Mouse (Mus musculus) testis, adult 2 months (tissue): ENCODE results near the gene Maneal.

Experiments
- CTCF ChIP-seq: fragments of 200-500 bp; IDR thresholded peaks from 2 replicates; pipeline ENCODE4 v1.5.1; 2012; ENCODE audit warnings: low read depth, mild to moderate bottlenecking, inconsistent platforms, low read length, moderate library complexity; ENCODE audit not compliant: control insufficient read depth, insufficient read depth, insufficient replicate concordance
- POLR2A ChIP-seq: fragments of 200-500 bp; IDR thresholded peaks from 2 replicates; pipeline ENCODE4 v1.6.1; 2012; ENCODE audit warnings: low read depth, mild to moderate bottlenecking, inconsistent platforms, low read length, moderate library complexity; ENCODE audit not compliant: control insufficient read depth

- TF ChIP-seq CTCF (no peak), POLR2A (no peak)
These were observed 28.9 kb upstream of the Maneal start for GRCm38 (mm10) chr4:124890831-124891230.
